Mouse (Mus musculus): ENCODE measurements around the gene Sgsm2. TPM values are rescaled to one million over a fixed set of nuclear protein-coding genes. Genes with fewer than 3 reads are reported as not detected.

Sgsm2 gene
- polyA plus RNA-seq, 2 experiments = 1.1 to 2.6 TPM

GRCm38 (mm10) chr11:74866640-74867039 is 30.2 kb downstream of the Sgsm2 start:
- Histone ChIP-seq H3K4me2 (ENCODE audit: low read depth) (no peak overlapping the region), H3K27me3 (ENCODE audit: control insufficient read depth, insufficient read depth, low read length) (no peaks in the 10 kb centered on the region), H3K9ac (replicated peaks) (no peak overlapping the region), H3K9me3 (ENCODE audit: control insufficient read depth, low read length) (no peaks in the 10 kb centered on the region), H3K4me1 (replicated peaks; ENCODE audit: control insufficient read depth in 2 of 2, insufficient read depth in 2 of 2, low read length in 1 of 2) (no peaks in the 10 kb centered on the region), H3K4me3 (ENCODE audit: insufficient read depth in 1 of 2, low read depth in 2 of 2, low read length in 2 of 2) (no peak overlapping the region), H3K36me3 (replicated peaks; ENCODE audit: control insufficient read depth, insufficient read depth, low read depth) (no peaks in the 10 kb centered on the region), H3K27ac (no peak overlapping the region)
- 73% methylated on average over 4 of the region's 4 CpGs for WGBS (ENCODE audit: insufficient replicate concordance)
- no peak for TF ChIP-seq EP300 (IDR thresholded peaks at IDR 0.05; ENCODE audit: low read depth)
- ATAC-seq (ENCODE audit: insufficient read depth) = no peak
- no peak for DNase-seq (ENCODE audit: low read depth in 3 of 3, low spot score in 3 of 3)

GRCm38 (mm10) chr11:74865252-74865651 is 31.6 kb downstream of the Sgsm2 start:
- DNase-seq (ENCODE audit: low read depth in 3 of 3, low spot score in 3 of 3) = no peak
- 77% methylated on average over 9 of the region's 9 CpGs for WGBS (ENCODE audit: insufficient replicate concordance)

GRCm38 (mm10) chr11:74864421-74864820 is 32.4 kb downstream of the Sgsm2 start:
- WGBS (ENCODE audit: insufficient replicate concordance) = 74% methylated on average over 9 of the region's 9 CpGs
- no peaks in the 10 kb centered on the region for H3K4me1 ChIP-seq (replicated peaks; ENCODE audit: control insufficient read depth in 2 of 2, insufficient read depth in 2 of 2, low read length in 1 of 2)
- no peak overlapping the region for H3K4me3 ChIP-seq (ENCODE audit: insufficient read depth in 1 of 2, low read depth in 2 of 2, low read length in 2 of 2)
- no peak overlapping the region for H3K27ac ChIP-seq
- H3K36me3 ChIP-seq (replicated peaks; ENCODE audit: control insufficient read depth, insufficient read depth, low read depth) = no peaks in the 10 kb centered on the region
- ATAC-seq (ENCODE audit: insufficient read depth) (no peak), DNase-seq (ENCODE audit: low read depth in 3 of 3, low spot score in 3 of 3) (no peak)
- H3K4me2 ChIP-seq (ENCODE audit: low read depth) = no peak overlapping the region
- no peak overlapping the region for H3K9ac ChIP-seq (replicated peaks)
- TF ChIP-seq CTCF (IDR thresholded peaks at IDR 0.05; ENCODE audit: low read depth) = no peak
- no peak for TF ChIP-seq EP300 (IDR thresholded peaks at IDR 0.05; ENCODE audit: low read depth)
- no peaks in the 10 kb centered on the region for H3K9me3 ChIP-seq (ENCODE audit: control insufficient read depth, low read length)
- no peaks in the 10 kb centered on the region for H3K27me3 ChIP-seq (ENCODE audit: control insufficient read depth, insufficient read depth, low read length)

More at GRCm38 (mm10) chr11:74865252-74865651, 31.6 kb downstream of the Sgsm2 start:
- Histone ChIP-seq H3K27me3 (ENCODE audit: control insufficient read depth, insufficient read depth, low read length) (no peaks in the 10 kb centered on the region), H3K4me1 (replicated peaks; ENCODE audit: control insufficient read depth in 2 of 2, insufficient read depth in 2 of 2, low read length in 1 of 2) (no peaks in the 10 kb centered on the region), H3K9ac (replicated peaks) (no peak overlapping the region), H3K9me3 (ENCODE audit: control insufficient read depth, low read length) (no peaks in the 10 kb centered on the region), H3K36me3 (replicated peaks; ENCODE audit: control insufficient read depth, insufficient read depth, low read depth) (no peaks in the 10 kb centered on the region), H3K27ac (no peak overlapping the region), H3K4me2 (ENCODE audit: low read depth) (no peak overlapping the region), H3K4me3 (ENCODE audit: insufficient read depth in 1 of 2, low read depth in 2 of 2, low read length in 2 of 2) (no peak overlapping the region)
- no peak for ATAC-seq (ENCODE audit: insufficient read depth)
- no peak for TF ChIP-seq CTCF (IDR thresholded peaks at IDR 0.05; ENCODE audit: low read depth)
- no peak for TF ChIP-seq EP300 (IDR thresholded peaks at IDR 0.05; ENCODE audit: low read depth)

GRCm38 (mm10) chr11:74863471-74863870 is 33.4 kb downstream of the Sgsm2 start:
- 32% methylated on average over 11 of the region's 11 CpGs for WGBS (ENCODE audit: insufficient replicate concordance)
- peak; percentile 71 for TF ChIP-seq CTCF (IDR thresholded peaks at IDR 0.05; ENCODE audit: low read depth)
- no peak for TF ChIP-seq EP300 (IDR thresholded peaks at IDR 0.05; ENCODE audit: low read depth)
- ATAC-seq (ENCODE audit: insufficient read depth) = no peak
- DNase-seq (ENCODE audit: low read depth in 3 of 3, low spot score in 3 of 3) = no peak
- Histone ChIP-seq H3K27ac (no peak overlapping the region), H3K9ac (replicated peaks) (no peak overlapping the region), H3K4me3 (ENCODE audit: insufficient read depth in 1 of 2, low read depth in 2 of 2, low read length in 2 of 2) (no peak overlapping the region), H3K9me3 (ENCODE audit: control insufficient read depth, low read length) (no peaks in the 10 kb centered on the region), H3K36me3 (replicated peaks; ENCODE audit: control insufficient read depth, insufficient read depth, low read depth) (no peaks in the 10 kb centered on the region), H3K27me3 (ENCODE audit: control insufficient read depth, insufficient read depth, low read length) (no peaks in the 10 kb centered on the region), H3K4me1 (replicated peaks; ENCODE audit: control insufficient read depth in 2 of 2, insufficient read depth in 2 of 2, low read length in 1 of 2) (no peaks in the 10 kb centered on the region), H3K4me2 (ENCODE audit: low read depth) (no peak overlapping the region)

- no peaks in the 10 kb centered on the region for H3K27me3 ChIP-seq (ENCODE audit: control insufficient read depth, insufficient read depth, low read length)
- no peak for ATAC-seq (ENCODE audit: insufficient read depth)
- WGBS (ENCODE audit: insufficient replicate concordance) = 77% methylated on average over 5 of the region's 5 CpGs
These were observed 34.7 kb downstream of the Sgsm2 start for GRCm38 (mm10) chr11:74862129-74862528.

More at GRCm38 (mm10) chr11:74862129-74862528, 34.7 kb downstream of the Sgsm2 start:
- Histone ChIP-seq H3K4me1 (replicated peaks; ENCODE audit: control insufficient read depth in 2 of 2, insufficient read depth in 2 of 2, low read length in 1 of 2) (no peaks in the 10 kb centered on the region), H3K4me2 (ENCODE audit: low read depth) (no peak overlapping the region), H3K4me3 (ENCODE audit: insufficient read depth in 1 of 2, low read depth in 2 of 2, low read length in 2 of 2) (no peak overlapping the region), H3K9ac (replicated peaks) (no peak overlapping the region), H3K36me3 (replicated peaks; ENCODE audit: control insufficient read depth, insufficient read depth, low read depth) (no peaks in the 10 kb centered on the region), H3K9me3 (ENCODE audit: control insufficient read depth, low read length) (no peaks in the 10 kb centered on the region), H3K27ac (no peak overlapping the region)
- DNase-seq (ENCODE audit: low read depth in 3 of 3, low spot score in 3 of 3) = no peak
- no peak for TF ChIP-seq EP300 (IDR thresholded peaks at IDR 0.05; ENCODE audit: low read depth)
- TF ChIP-seq CTCF (IDR thresholded peaks at IDR 0.05; ENCODE audit: low read depth) = no peak

Measured in liver, embryonic 14.5 days (tissue).